Mouse (Mus musculus): Measurements from ENCODE around the gene Cdkn2aip.

- TF ChIP-seq GATA1 (IDR thresholded peaks at IDR 0.05; ENCODE audit: borderline replicate concordance, low read length) (no peak), FLI1 (IDR thresholded peaks at IDR 0.05; ENCODE audit: low read length) (no peak)
Observed at GRCm38 (mm10) chr8:47702333-47702732, 11.4 kb downstream of the Cdkn2aip start.
